Mouse (Mus musculus) gastrocnemius, adult 2 months (tissue): ENCODE measurements at regions not wholly inside any gene's neighbourhood (a gene's known extent, or its start where the extent isn't known, plus 50 kb on each side); places are given as distances from the start of the nearest gene placed in this dataset.

Experiments
- DNase-seq: peaks from one replicate; pipeline ENCODE4 v3.0.0; 2022
- H3K27ac ChIP-seq: fragments of 200-600 bp; 2 replicates; pipeline ENCODE4 v1.8.1; 2022; ENCODE audit warnings: mild to moderate bottlenecking
- H3K4me3 ChIP-seq: fragments of 200-600 bp; 2 replicates; pipeline ENCODE4 v1.8.1; 2022; ENCODE audit warnings: mild to moderate bottlenecking, moderate library complexity
- CTCF ChIP-seq: fragments of 200-600 bp; IDR thresholded peaks from 2 replicates; pipeline ENCODE4 v1.8.1; 2022; ENCODE audit warnings: antibody characterized with exemption, mild to moderate bottlenecking, moderate library complexity
- intact Hi-C: fragments of 180-260 bp; cut with DNase I; formaldehyde crosslinking; loops from one replicate; pipeline ENCODE4 v1.15.1; 2025

- intact Hi-C loops, result no loop called here
- no peak for DNase-seq
- H3K27ac ChIP-seq, result no peak overlapping the region
- H3K4me3 ChIP-seq, result no peak overlapping the region
- TF ChIP-seq CTCF, result no peak
These were observed 55.2 kb upstream of the B3gat1 start for GRCm38 (mm10) chr9:26678288-26678687.

- TF ChIP-seq CTCF, result no peak
- no peak overlapping the region for H3K4me3 ChIP-seq
- intact Hi-C loops, result no loop called here
- no peak overlapping the region for H3K27ac ChIP-seq
- DNase-seq, result no peak
These were observed 52.0 kb upstream of the B3gat1 start for GRCm38 (mm10) chr9:26681516-26681915.
